Mouse (Mus musculus) bone marrow macrophage, adult 2 months (primary cell): ENCODE results near the gene Scp2d1. TPM values are rescaled to one million over a fixed set of nuclear protein-coding genes. Genes with fewer than 3 reads are reported as not detected.

ENCODE experiments used
- H3K27ac ChIP-seq: 2 replicates; pipeline ENCODE4 v1.5.1; 2012; ENCODE audit warnings: low read depth, low read length; ENCODE audit not compliant: insufficient read depth
- H3K4me1 ChIP-seq: 2 replicates; pipeline ENCODE4 v1.6.1; 2012; ENCODE audit warnings: low read length; ENCODE audit not compliant: control insufficient read depth, insufficient read depth
- H3K4me3 ChIP-seq: 2 replicates; pipeline ENCODE4 v1.5.1; 2012; ENCODE audit warnings: mild to moderate bottlenecking, low read length, moderate library complexity; ENCODE audit not compliant: insufficient read depth
- CTCF ChIP-seq: IDR thresholded peaks from 2 replicates; pipeline ENCODE4 v1.5.1; 2012; ENCODE audit warnings: low read depth, mild to moderate bottlenecking, low read length, moderate library complexity
- POLR2A ChIP-seq: IDR thresholded peaks from 2 replicates; pipeline ENCODE4 v1.6.1; 2012; ENCODE audit warnings: mild to moderate bottlenecking, low read depth, low read length, borderline replicate concordance
- polyA plus RNA-seq: library from polyadenylated mRNA; stranded (reverse); fragments of >200 nt; gene quantifications from 2 replicates; pipeline ENCODE4 v1.2.4, GENCODE M21; 2012; ENCODE audit not compliant: missing spikeins, insufficient read depth, insufficient read length

Gene Scp2d1
- polyA plus RNA-seq, 1 experiment = not detected

- Histone ChIP-seq H3K4me3 (no peak overlapping the region), H3K27ac (no peak overlapping the region), H3K4me1 (no peaks in the 10 kb centered on the region)
- TF ChIP-seq CTCF (no peak), POLR2A (no peak)
These were observed 15.4 kb upstream of the Scp2d1 start for GRCm38 (mm10) chr2:144807766-144808754.

GRCm38 (mm10) chr2:144828457-144828985 is 5.1 kb downstream of the Scp2d1 start:
- TF ChIP-seq CTCF (no peak), POLR2A (no peak)

GRCm38 (mm10) chr2:144836667-144837311 is 13.3 kb downstream of the Scp2d1 start:
- no peak overlapping the region for H3K27ac ChIP-seq

More at GRCm38 (mm10) chr2:144828457-144828985, 5.1 kb downstream of the Scp2d1 start:
- Histone ChIP-seq H3K27ac (no peak overlapping the region), H3K4me3 (no peak overlapping the region), H3K4me1 (no peaks in the 10 kb centered on the region)

GRCm38 (mm10) chr2:144837312-144837679 is 13.8 kb downstream of the Scp2d1 start:
- H3K4me1 ChIP-seq = no peaks in the 10 kb centered on the region
- no peak overlapping the region for H3K27ac ChIP-seq
- TF ChIP-seq CTCF = no peak
- TF ChIP-seq POLR2A = no peak
- H3K4me3 ChIP-seq = no peak overlapping the region

More at GRCm38 (mm10) chr2:144836667-144837311, 13.3 kb downstream of the Scp2d1 start:
- no peak for TF ChIP-seq CTCF
- TF ChIP-seq POLR2A = no peak
- Histone ChIP-seq H3K4me1 (no peaks in the 10 kb centered on the region), H3K4me3 (no peak overlapping the region)

- Histone ChIP-seq H3K27ac (no peak overlapping the region), H3K4me1 (no peaks in the 10 kb centered on the region), H3K4me3 (no peak overlapping the region)
- TF ChIP-seq CTCF (no peak), POLR2A (no peak)
These were observed 45.4 kb downstream of the Scp2d1 start for GRCm38 (mm10) chr2:144868827-144869226.

Other genes starting within 250 kb of the Scp2d1 start
- 26.5 and 29.8 TPM in 2 replicates for gene Smim26, start 229.6 kb upstream of the Scp2d1 start, polyA plus RNA-seq
- gene Dtd1, start 223.8 kb upstream of the Scp2d1 start, polyA plus RNA-seq = 9.0 and 10.8 TPM in 2 replicates